Mouse (Mus musculus) ovary, postnatal 14 days (tissue): Measurements from ENCODE around the gene Ddx47.

Experiments
- DNase-seq: peaks from one replicate; pipeline ENCODE4 v3.0.0; 2022; ENCODE audit warnings: low spot score

Ddx47 gene

DNA sequence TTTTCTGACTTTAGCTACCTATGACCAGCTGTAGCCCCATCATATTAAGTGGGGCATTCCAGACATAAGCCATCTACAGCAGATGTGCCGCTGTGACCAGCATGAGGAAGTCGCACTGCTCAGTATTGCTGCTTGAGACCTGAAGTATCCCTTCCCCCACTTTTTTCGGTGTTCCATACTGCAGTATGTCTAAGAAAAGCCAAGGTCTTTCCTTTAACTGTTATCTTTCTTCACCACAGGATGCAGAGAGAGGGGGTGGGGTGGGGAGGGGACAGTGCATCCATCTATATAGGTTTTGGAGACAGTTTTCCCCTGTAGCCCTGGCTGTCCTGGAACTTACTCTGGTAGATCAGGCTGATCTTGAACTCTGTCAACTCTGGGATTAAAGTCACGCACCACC is 5.0 kb upstream of the Ddx47 start:
- no peak for DNase-seq

DNA sequence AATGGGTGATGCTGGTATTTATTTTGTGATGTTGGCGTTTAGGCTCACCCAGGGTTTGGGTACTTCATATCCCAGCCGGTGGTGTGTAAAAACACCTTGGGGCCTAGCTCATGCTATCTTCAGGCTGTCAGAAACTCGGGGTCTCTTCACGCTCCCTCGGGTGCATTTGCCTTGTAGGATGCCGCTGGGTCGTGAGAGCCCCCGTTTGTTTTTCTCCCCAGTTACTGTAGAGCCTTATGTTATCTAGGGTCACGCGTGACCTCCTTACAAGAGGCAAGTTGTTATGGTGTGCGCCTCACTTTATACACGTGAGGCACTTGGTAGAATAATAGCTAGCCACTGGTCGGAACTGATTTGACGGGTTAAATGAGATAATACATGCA is 313 bp downstream of the Ddx47 start:
- no peak for DNase-seq

DNA sequence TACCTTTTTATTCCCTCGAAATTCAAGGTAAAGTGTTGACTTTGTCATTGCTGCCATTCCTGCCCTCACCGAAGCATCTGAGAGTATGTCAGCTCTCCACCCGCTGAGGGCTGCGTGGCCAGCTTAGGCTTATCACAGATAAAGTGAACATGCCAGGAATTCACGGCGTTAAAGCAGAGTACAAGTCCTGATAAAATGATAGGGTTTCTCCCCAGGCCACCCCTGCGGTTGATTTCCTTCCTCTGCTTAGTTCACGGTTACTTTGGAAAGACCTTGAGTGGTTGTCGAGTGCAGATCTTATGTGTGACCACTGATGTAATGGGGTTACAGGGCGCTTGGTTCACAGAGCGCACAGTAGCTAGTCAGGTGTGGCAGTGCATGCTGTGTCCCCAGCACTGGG is 5.8 kb downstream of the Ddx47 start:
- DNase-seq, result no peak

DNA sequence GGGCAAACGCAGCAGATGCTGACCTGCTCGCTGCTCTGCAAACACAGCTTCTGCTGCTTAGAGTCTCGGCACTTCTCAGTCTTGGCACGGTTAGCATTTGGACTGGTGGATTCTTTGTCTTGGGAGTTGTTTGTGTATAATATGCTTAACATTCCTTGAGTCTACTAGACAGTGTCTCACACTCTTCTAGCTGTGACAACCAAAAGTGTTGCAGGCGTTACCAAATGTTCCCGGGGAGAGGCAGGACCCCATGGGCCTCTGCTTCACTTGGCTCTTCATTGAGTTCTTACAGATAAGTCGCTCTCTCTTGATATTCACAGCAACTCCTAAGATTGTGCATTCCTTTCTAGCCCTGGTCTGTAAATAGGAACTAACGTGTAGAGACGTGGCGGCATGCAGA is 8.2 kb downstream of the Ddx47 start:
- no peak for DNase-seq

DNA sequence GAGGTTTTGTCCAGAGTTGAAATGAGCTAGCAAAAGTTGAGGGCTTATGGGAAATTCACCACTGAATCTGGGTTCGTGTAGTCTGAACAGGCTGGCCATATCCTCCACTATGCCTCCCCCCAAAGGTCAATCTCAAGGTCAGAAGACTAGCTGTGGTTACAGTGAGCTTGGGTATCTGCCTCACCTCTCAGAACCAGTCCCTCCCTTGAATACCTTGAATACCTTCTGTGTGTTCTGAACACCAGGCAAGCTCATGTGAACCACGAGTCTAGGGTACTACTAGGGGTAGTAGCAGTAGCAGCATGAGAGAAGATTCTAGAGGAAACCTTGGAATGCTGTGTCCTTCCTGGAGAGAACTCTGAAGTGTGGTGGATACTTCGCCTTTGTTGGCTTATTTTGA is 10.2 kb downstream of the Ddx47 start:
- DNase-seq, result no peak

DNA sequence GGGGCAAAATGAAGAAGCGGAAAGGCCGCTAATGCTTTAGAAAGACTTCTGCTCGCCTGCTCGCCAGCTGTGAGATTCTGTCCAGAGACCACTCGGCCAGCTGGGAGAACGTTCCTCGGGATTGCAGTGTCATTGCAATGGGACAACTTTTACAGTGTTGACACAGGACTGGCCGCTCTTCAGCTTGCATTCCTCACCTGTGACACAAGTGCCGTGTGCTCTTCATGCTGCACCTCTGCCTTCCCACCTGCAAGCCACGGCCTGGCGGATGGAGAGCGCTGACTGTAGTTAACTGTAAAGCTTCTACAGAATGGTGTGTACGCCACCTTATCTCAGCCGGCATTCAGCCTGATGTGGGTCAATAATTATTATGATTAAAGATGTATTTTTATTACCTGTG is 12.0 kb downstream of the Ddx47 start:
- no peak for DNase-seq

DNA sequence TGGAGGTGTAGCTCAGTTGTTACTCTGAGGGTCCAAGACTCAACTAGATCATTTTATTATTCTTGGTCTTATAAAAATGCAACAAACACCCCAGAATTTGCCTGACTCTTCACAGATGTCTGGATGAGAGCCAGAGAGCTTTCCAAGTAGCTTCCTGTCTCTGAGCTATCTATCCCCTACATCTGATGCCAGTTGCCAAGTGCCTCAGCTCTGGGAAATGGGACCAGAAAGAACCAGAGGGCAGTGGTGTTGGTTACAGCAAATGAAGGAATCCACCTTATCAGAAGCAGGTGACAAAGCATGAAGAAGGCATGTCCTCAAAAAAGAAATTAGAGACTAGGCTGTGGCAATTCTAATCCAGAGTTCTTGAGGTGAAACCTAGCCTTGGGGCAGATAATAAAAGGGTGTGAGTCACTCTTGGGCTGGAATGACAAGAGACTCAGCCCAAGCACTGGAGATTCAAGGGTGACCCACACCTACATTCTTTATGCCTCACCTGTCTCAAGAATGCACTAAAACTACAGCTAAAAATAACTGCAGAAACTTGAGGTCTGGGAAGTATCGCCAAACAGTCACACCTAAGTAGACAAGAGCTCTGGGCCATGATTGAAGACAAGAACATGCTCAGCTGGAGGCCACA is 13.5 kb downstream of the Ddx47 start:
- no peak for DNase-seq

DNA sequence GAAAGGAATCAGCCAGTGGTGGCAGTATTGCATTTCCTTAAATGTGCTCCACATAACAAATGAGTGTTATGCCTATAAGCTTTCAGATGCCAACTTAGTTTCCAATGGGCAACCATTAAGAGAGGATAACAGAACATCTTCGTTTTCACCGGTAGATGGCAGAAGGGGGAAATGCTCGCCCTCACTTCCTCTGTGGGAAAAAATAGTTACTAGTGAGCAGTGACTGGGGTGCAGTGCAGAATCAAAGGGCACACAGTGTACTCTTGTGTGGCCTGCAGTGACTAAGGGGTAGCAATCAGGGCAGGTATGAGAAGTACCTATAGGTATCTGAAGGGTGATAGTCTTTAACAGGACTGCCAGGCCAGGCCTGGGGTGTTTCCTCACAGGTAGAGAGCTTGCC is 14.8 kb downstream of the Ddx47 start:
- no peak for DNase-seq

DNA sequence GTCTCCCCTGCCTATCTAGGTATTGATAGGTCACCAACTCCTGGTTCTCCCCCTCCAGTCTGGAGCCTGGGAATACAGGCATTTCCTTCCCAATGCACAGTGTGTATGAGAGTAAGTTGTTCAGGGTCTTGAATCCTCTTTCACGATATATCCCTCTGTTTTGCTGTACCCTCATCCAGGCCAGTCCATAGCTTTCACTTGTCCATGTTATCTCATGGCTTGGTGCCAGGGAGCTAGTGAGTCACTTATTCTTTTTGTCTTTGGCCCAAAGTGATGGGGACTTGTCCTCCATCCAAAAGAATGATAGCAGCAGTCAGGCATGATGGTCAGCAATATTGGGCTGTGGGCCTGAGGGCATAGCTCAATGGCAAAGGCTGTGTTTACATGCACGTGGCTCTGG is 15.3 kb downstream of the Ddx47 start:
- DNase-seq, result no peak

DNA sequence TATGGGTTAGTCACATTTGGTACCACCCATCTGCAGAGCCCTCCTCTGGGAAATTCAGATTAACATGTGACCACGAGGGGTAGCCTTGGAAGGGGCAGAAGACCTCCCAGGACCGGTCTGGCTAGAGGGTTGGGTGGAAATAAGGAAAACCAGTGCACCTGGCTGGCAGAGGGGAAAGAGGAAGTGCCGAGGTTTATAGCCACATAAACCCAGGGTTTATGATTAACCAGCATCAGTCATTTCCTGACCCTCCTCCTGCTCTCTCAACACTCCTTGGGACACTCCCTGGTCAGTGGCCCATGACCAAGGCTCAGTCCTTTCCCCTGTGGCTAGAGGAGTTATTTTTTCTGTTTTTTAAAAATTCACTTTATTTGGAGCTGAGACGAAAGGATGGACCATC is 17.8 kb downstream of the Ddx47 start:
- no peak for DNase-seq

DNA sequence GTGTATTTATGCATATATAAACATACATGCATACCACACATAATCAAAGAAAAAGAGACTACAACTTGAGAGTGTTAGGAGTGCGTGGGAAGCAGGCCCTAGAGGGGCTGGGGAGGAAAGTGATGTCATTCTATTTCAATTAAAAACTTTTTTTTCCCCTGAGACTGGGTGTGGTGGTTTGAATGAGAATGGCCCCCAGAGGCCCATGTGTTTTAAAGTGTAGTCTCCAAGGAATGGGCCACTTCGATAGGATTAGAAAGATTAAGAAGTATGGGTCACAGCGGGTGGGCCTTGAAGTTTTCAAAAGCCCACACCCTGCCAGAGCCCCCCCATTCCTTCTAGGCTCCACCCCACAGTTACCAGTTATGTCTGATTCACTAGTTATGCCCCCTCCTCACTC is 27.3 kb downstream of the Ddx47 start:
- DNase-seq, result no peak

DNA sequence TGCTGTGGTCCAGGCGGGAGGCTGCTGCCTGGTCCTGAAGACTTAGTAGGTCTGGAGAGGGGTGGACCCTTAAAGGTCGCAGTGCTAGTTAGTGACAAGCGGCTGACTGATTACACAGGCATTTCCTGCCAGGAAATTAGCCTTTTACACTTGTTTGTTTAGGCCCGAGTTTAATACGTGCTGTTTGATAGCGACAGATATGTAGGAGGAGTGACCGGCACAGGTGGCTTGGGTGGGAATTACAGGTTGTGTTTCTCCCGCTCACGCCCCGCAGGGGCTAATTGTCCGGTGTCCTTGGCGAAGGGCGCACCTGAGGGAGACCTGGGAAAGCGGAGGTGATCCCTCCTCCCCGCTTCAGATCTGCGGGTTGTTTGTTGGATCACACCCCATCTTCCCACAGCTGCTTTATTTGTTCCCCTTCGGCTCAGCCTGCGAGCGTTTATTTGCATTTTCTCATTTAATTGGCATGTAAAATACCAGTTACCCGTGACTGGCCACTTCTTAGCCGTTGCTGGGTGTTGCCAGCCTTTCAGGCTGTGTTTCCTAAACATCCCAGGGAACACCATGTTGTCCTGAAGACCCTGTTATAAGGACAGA is 29.0 kb downstream of the Ddx47 start:
- no peak for DNase-seq

DNA sequence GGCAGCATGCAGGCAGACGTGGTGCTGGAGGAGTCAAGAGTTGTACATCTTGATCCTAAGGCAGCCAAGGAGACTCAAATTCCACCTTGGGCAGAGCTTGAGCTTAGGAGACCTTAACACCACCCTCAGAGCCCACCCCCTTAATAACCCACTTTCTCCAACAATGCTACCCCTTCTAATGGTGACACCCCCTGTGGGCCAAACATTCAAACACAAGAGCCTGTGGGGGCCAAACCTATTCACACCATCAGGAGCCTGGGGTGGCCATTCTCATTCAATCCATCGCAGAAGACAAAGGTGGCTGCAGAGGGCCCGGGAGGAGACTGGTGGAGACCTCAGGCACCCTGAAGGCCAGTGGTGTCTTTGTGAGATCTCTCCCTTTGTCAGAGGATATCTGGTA is 30.5 kb downstream of the Ddx47 start:
- no peak for DNase-seq

DNA sequence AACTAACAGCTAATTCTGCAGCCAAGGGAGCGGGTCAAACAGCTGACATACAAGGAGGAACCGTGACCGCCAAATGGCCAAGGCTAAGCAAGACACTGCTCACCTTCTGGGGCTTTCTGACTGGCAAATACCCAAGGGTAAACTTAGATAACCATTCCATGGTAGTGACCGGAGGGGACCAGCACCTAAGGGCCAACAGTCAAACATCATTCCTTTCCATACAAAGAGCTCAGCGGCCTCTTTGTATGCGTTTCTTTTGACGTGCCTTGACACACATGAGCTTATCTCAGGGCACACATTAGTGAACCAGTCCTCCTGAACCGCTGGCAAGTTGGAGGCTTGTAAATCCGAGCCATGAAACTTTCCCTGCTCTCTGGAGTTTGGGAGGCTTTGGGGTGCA is 35.9 kb downstream of the Ddx47 start:
- no peak for DNase-seq

DNA sequence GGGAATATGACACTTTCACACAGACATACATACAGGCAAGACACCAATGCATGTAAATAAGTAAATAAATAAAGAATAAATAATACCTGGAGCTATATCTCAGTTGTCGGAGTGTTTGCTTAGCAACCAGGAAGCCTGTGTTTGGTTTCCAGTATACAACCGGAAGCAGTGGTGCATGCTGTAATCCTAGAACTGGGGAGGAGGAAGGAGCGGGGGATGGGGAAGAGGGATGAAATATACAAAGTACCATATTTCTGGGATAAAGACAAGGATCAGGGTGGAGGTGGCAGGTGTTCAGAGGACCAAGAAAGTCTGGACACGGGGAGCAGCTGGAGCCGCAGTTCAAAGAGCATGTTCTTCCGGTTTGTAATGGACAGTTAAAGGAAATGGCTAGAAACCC is 37.1 kb downstream of the Ddx47 start:
- DNase-seq, result no peak

DNA sequence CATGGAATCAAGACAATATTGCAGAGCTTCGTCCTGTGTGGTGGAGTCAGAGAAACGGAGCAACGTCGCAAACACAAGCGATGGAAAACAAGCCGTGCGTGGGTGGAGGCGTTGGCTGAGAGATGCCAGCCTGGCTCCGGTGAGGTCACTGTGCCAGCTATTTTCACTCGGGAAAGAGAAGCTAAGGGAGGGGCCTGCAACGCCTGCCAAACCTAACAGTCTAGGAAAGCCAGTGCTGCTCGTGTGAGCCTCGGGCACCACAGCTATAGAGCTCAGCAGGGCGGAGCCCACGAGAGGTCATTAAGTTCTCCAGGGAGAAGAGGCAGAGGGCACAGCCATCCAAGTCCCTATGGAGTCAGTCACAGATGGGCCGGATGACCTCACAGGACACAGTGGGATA is 37.5 kb downstream of the Ddx47 start:
- no peak for DNase-seq

DNA sequence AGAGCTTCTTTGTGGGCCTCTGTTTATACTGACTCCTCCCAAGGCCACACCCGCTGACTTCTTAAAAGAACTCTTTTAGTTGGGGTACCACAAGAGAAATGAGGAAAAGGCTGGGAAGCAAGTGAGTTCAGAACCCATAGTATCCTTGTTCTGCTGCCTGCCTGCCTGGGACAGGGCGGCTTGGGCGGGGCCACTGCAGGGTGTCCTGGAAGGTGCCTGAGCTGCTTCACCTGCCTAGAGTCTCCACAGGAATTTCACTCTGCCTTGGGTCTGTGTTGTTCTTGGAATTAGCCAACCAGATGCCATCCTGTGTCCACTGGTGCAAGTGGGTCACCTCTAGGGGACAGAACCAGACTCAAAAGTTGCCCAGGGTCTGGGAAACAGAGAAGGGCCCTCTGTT is 42.4 kb downstream of the Ddx47 start:
- no peak for DNase-seq

DNA sequence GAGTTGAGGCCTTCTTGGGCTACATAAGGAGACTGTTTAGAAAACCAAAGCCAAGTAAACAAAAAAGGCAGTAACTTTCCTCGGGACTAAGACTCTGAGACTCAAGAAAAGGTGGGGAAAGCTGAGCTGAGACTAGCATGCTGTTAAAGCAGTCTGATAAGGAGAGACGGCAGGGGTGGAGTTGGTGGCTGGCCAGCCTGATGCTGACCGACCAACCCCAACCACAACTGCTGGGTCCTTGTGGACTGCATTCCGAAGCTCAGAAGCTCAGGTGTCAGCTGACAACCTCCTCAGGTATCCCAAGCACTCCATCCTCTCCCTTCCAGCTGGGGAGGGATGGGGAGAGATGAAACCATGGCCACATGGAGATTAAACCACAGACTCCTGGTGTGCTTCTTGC is 44.5 kb downstream of the Ddx47 start:
- DNase-seq, result no peak

DNA sequence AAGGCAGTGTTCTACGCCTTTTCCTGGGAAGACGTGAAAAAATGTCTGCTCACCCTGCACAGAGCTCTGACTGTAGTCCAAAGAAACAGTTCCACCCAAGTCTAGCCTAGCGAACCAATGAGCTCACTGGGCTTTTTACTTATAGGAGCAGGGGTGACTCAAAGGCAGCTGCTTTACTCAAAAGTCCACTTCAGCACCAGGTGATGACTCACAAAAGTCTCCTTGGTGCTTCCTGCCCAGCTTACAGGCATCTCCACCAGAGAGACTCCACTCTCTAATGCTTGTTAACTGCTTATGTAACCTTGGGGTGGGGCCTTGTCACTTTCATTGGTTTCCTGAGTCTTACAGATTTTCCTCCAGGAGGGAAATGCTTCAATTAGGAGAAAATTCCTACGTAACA is 49.3 kb downstream of the Ddx47 start:
- no peak for DNase-seq

DNA sequence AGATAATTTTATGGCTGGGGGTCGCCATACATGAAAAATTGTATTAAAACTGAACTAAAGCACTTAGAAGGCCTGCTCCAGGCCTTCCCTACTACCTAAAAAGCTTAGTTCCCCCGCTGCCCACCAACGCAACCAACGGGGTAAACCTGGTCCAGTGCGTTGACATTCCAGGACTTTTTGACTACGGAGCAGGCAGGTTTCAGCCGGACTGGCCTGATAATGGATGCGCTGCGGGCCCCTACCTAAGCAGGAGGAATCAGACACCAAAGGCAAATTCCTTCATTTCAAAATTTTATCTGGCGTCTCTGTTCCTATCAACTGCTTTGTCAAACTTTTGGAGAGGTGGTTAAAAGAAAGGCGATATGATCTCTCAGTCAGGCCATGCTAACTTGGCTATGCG is 53.2 kb downstream of the Ddx47 start:
- no peak for DNase-seq

DNA sequence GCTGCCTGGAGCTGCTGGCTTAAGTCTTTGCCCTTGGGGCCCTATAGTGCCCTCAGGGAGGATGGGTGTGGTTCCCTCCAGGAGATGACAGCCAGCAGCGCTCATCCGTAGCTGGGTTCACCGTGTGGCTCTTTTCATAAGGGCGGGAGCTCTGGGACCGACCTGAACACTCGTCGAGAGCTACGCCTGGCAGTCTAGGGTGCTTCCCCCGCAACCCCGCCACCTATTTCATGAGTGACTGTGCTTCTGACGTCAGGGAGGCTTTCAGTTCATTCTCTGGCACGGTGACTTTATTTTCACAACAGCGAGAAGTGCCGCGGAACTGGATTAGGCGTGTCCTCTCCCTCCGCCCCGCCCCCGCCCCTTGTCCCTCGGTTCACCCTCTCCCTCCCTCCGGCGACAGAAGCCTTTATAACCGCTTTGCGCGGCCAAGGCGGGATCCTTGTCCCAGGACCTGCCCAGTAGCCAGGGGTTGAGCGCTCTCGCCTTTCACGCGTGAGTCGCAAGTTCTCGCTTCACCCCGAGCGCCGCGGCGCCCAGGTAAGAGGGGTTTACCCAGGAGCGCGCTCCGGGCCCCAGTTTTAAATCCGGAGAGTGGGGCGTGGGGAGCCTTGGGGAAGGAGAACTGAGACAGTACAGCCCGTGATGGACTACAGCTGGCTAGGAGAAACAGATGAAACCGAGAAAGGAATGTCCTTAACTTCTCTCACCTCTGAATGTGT is 54.0 kb downstream of the Ddx47 start, which contains the start of gene Gprc5a:
Gprc5a (plus strand) TSS at position 416 of the 722 bp plus-strand sequence.
- DNase-seq, result peak; percentile 22

DNA sequence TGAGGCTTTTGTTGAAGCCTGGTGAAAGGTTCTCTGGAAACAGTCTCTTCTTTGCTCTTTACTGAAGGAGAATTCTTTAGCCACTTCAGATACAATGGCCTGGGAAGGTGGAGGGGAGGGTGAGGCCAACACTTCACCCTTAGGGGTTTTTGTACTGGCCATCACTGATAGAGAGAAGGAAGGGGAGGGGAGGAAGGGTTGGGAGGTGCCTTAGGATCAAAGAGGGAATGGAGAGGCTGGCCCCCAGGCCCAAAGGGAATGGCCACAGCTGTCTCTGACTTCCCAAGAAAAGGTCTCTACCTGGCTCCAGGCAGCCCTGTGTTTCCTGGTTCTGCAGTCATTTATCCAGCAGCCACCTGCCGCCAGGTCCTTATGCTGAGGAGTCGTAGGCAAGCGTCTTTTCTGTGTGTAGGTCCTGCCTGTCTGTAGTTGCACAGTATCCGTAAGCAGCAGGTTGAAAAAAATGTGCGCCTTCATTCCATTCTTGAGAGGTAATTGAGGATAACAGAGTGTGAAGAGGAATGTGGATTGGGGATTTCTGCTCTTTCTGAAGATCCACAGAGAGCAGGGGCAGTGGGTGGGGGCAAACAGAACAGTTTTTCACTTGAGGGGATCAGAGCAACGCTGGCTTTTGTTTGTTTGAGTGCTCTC is 55.5 kb downstream of the Ddx47 start:
- no peak for DNase-seq

DNA sequence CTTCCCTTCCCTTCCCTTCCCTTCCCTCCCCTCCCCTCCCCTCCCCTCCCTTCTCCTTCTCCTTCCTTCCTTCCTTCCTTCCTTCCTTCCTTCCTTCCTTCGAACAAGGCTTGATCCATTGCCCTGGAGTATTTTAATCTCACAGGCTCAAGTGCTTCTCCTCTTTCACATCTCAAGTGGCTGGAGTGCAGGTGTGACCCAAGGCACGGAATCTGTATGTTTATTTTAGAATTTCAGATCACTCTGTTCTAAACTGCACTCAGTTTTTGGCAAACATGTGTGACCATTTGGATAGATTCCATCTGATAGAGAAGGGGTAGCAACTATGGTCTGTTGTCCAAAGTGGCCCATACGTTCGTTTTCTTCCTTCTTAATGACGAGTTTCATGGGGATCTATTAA is 56.8 kb downstream of the Ddx47 start:
- DNase-seq, result no peak
